Mouse (Mus musculus) MEL (cell line): ENCODE data around the gene Cacna1g.

Experiments used
- CHD1 ChIP-seq: IDR thresholded peaks from 2 replicates; pipeline ENCODE4 v1.6.1; 2012; ENCODE audit warnings: low read depth, mild to moderate bottlenecking, inconsistent platforms, low read length, improper control_type of control experiment
- CHD2 ChIP-seq: IDR thresholded peaks from 2 replicates; pipeline ENCODE4 v1.6.1; 2011; ENCODE audit warnings: low read length, improper control_type of control experiment
- CTCF ChIP-seq, 3 experiments: IDR thresholded peaks in 2 of 3; conservative IDR thresholded peaks in 1 of 3; 2 replicates each; pipeline ENCODE4 v1.5.1; 2011 to 2012; ENCODE audit warnings: low read length in 3 of 3, low read depth in 2 of 3, mild to moderate bottlenecking in 2 of 3, improper control_type of control experiment in 1 of 3, inconsistent platforms in 1 of 3, mixed read lengths in 1 of 3, moderate library complexity in 1 of 3; ENCODE audit not compliant: control insufficient read depth in 1 of 3, insufficient read depth in 1 of 3, poor library complexity in 1 of 3, severe bottlenecking in 1 of 3
- EP300 ChIP-seq, 2 experiments: IDR thresholded peaks; 2 replicates each; pipeline ENCODE4 v1.6.1; 2011; ENCODE audit warnings: improper control_type of control experiment in 2 of 2, low read length in 2 of 2, low read depth in 1 of 2, mild to moderate bottlenecking in 1 of 2
- ETS1 ChIP-seq: IDR thresholded peaks from 2 replicates; pipeline ENCODE4 v1.6.1; 2012; ENCODE audit warnings: low read depth, mild to moderate bottlenecking, inconsistent platforms, low read length, improper control_type of control experiment, moderate library complexity
- USF1 ChIP-seq: IDR thresholded peaks from 2 replicates; pipeline ENCODE4 v1.6.1; 2014; ENCODE audit warnings: low read depth, mild to moderate bottlenecking, inconsistent platforms, low read length, improper control_type of control experiment, moderate library complexity

DNA sequence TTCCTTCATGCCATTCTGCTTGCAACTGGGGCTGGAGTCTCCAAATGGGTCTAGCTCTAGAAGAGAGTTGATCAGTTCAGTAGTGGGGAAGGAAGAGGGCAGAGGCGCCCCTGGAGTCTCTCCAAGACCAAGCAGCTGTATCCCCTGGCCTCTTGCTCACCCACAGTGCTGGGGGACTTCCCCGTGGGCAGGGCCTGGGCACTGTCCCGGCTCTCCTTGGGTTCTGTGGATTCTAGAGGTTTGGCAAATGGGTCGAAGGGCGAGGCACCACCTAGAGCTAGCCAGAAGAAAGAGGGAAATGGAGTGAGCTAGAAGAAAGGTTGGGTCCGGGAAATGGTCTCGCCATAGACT lies 17.7 kb upstream of the Cacna1g start:
- TF ChIP-seq CHD1 (no peak), USF1 (no peak), CTCF (IDR thresholded peaks at IDR 0.05 in 2 of 3, conservative IDR thresholded peaks at IDR 0.05 in 1 of 3; ENCODE audit: control insufficient read depth in 1 of 3, insufficient read depth in 1 of 3, low read depth in 2 of 3, low read length in 3 of 3, poor library complexity in 1 of 3, severe bottlenecking in 1 of 3) (no peak), EP300 (IDR thresholded peaks at IDR 0.05; ENCODE audit: low read depth in 1 of 2, low read length in 2 of 2) (no peak), CHD2 (no peak), ETS1 (no peak)
